15 mouse cellular contexts compared by ENCODE assay signal in the genomic region with DNA sequence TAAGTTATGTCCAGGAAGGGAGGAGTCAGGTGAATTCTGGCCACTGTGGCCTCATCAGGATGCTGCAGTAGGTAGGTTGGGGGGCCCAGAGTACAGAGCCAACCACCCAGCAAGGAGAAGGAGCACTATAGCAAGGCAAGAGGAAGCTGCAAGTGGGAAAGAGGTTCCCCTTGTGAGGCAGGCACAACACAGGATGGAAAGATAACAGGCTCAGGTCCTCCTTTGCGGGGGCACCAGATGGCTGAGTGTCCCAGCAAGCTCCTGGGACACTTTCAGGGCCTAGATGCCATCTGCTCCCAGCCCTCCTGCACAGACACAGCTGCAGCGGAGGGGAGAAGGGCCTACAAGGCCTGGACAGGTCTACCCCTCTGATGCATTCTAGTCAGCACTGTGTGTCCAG.
DNase-seq lines count a peak whose midpoint lies in the region; ATAC-seq and TF ChIP-seq lines count a peak whose summit lies in the region.
"Had no signal": no experiment of that assay in that cellular context is flagged by ENCODE, and none has a peak within 500 bp of the region (broad histone marks: within the 10 kb centered on the region; RNA-seq: fewer than 3 reads in every experiment).

No protein-coding gene starts in this region.

- no peak for TF ChIP-seq RAD21 in CH12.LX (IDR thresholded peaks at IDR 0.05; ENCODE audit: low read depth, low read length)

- H3K4me1 ChIP-seq in CH12.LX (ENCODE audit: control insufficient read depth in 1 of 2, insufficient read depth in 2 of 2): peaks cover 40 to 63% of the 10 kb centered on the region in 2 experiments
- H3K4me1 ChIP-seq in hindbrain, postnatal 0 days (ENCODE audit: insufficient read depth, low read length): peaks cover 25% of the 10 kb centered on the region
- peaks cover 4% of the 10 kb centered on the region for H3K4me1 ChIP-seq in lung, postnatal 0 days (ENCODE audit: insufficient read depth, low read depth, low read length)

- H3K36me3 ChIP-seq in CH12.LX (replicated peaks in 1 of 2; ENCODE audit: control insufficient read depth in 1 of 2, insufficient read depth in 1 of 2, low read length in 1 of 2): peaks cover 0 to 57% of the 10 kb centered on the region in 2 experiments
- H3K36me3 ChIP-seq in hindbrain, postnatal 0 days (ENCODE audit: insufficient read depth, low read length): no peaks in the 10 kb centered on the region
- no peaks in the 10 kb centered on the region for H3K36me3 ChIP-seq in lung, postnatal 0 days (ENCODE audit: insufficient read depth, low read length)

- peak overlapping the region; percentile 41; the same call in 1 of the 2 replicates for H3K27ac ChIP-seq in CH12.LX (ENCODE audit: insufficient read depth, low read depth)
- peak overlapping the region; percentile 36 for H3K27ac ChIP-seq in hindbrain, postnatal 0 days
- H3K27ac ChIP-seq in lung, postnatal 0 days (ENCODE audit: low read length): no peak overlapping the region

- in situ Hi-C loops in CH12.LX (cut with MboI; ENCODE audit: low pct_ligation_motif_present, low pct_unique_long_range_greater_than_20kb, low sequenced_read_pairs): no loop called here

- TF ChIP-seq POLR2A in CH12.LX (IDR thresholded peaks at IDR 0.05; ENCODE audit: low read depth, low read length): no peak

- peak overlapping the region; percentile 84 for H3K4me2 ChIP-seq in CH12.LX (ENCODE audit: insufficient read depth, low read depth, poor library complexity, severe bottlenecking)
- H3K4me2 ChIP-seq in hindbrain, postnatal 0 days (ENCODE audit: low read depth, low read length): no peak overlapping the region
- no peak overlapping the region for H3K4me2 ChIP-seq in lung, postnatal 0 days (replicated peaks; ENCODE audit: low read depth, low read length)

- no peaks in the 10 kb centered on the region for H3K9me3 ChIP-seq in CH12.LX (replicated peaks; ENCODE audit: low read length)
- H3K9me3 ChIP-seq in hindbrain, postnatal 0 days (ENCODE audit: low read length): no peaks in the 10 kb centered on the region
- H3K9me3 ChIP-seq in lung, postnatal 0 days (ENCODE audit: low read length): no peaks in the 10 kb centered on the region

- dilution Hi-C loops in CH12.LX (cut with MboI; ENCODE audit: extremely low pct_ligation_motif_present, extremely low pct_unique_long_range_greater_than_20kb, low sequenced_read_pairs): no loop called here

- WGBS in hindbrain, postnatal 0 days: 38% methylated on average over 2 of the region's 2 CpGs
- WGBS in lung, postnatal 0 days: 96% methylated on average over 2 of the region's 2 CpGs

- no peak for DNase-seq in cerebellum, postnatal 4 days (ENCODE audit: low spot score in 2 of 2)
- DNase-seq in CH12.LX (ENCODE audit: extremely low read depth): no peak
- peak; percentile 84 for DNase-seq in cerebellum, adult 9-10 months
- peak; percentile 28 for DNase-seq in hindbrain, postnatal 0 days (ENCODE audit: low spot score)
- DNase-seq in lung, postnatal 4 days: no peak
- DNase-seq in left cerebral cortex, adult 8-10 months (ENCODE audit: low spot score in 2 of 2): no peak
- DNase-seq in lung, postnatal 0 days (ENCODE audit: low spot score): no peak
- DNase-seq: B cell, adult 2 months; gastrocnemius, postnatal 10 days; heart, postnatal 10 days; kidney, adult 9 months; liver; thymus, postnatal 14 days had no signal

- H3K4me3 ChIP-seq in CH12.LX (replicated peaks in 1 of 3; ENCODE audit: low read depth in 2 of 3, low read length in 2 of 3, poor library complexity in 1 of 3): peak overlapping the region in 1 of 3 experiments; percentile 84
- no peak overlapping the region for H3K4me3 ChIP-seq in hindbrain, postnatal 0 days (ENCODE audit: low read length)
- no peak overlapping the region for H3K4me3 ChIP-seq in lung, postnatal 0 days (ENCODE audit: low read depth, low read length)

- ATAC-seq in cerebellum, adult (ENCODE audit: insufficient number of reproducible peaks, low FRiP score, low TSS enrichment): peak; percentile 49; the same call in 1 of the 2 replicates
- no peak for ATAC-seq in hindbrain, postnatal 0 days
- no peak for ATAC-seq in lung, postnatal 0 days
- ATAC-seq: Patski had no signal

- H3K27me3 ChIP-seq in CH12.LX (replicated peaks): no peaks in the 10 kb centered on the region
- H3K27me3 ChIP-seq in hindbrain, postnatal 0 days (ENCODE audit: insufficient read depth, low read length): no peaks in the 10 kb centered on the region
- no peaks in the 10 kb centered on the region for H3K27me3 ChIP-seq in lung, postnatal 0 days (replicated peaks; ENCODE audit: insufficient read depth, low read length)
- H3K27me3 ChIP-seq: Patski had no signal

- H3K79me2 ChIP-seq in CH12.LX (replicated peaks; ENCODE audit: control insufficient read depth, extremely low read depth, insufficient read depth, poor library complexity, severe bottlenecking): peaks cover 61% of the 10 kb centered on the region

- no peak overlapping the region; the same call in 1 of the 2 replicates for H3K9ac ChIP-seq in CH12.LX (ENCODE audit: insufficient read depth, low read depth)
- no peak overlapping the region for H3K9ac ChIP-seq in hindbrain, postnatal 0 days (replicated peaks; ENCODE audit: low read length)
- no peak overlapping the region for H3K9ac ChIP-seq in lung, postnatal 0 days (replicated peaks; ENCODE audit: low read depth)

- no peak for TF ChIP-seq EP300 in CH12.LX (IDR thresholded peaks at IDR 0.05; ENCODE audit: low read length)
- TF ChIP-seq EP300 in lung, postnatal 0 days (IDR thresholded peaks at IDR 0.05): no peak

- no peak for TF ChIP-seq CTCF in CH12.LX (conservative IDR thresholded peaks at IDR 0.05 in 1 of 2, IDR thresholded peaks at IDR 0.05 in 1 of 2; ENCODE audit: low read depth in 2 of 2, low read length in 2 of 2)
- TF ChIP-seq CTCF in hindbrain, postnatal 0 days (IDR thresholded peaks at IDR 0.05; ENCODE audit: low read depth): no peak
- TF ChIP-seq CTCF in lung, postnatal 0 days (IDR thresholded peaks at IDR 0.05): no peak

TF ChIP-seq in CH12.LX, 34 proteins besides CTCF, POLR2A, EP300 and RAD21:
- TF ChIP-seq CHD2 (IDR thresholded peaks at IDR 0.05; ENCODE audit: low read length) (no peak), SIN3A (IDR thresholded peaks at IDR 0.05; ENCODE audit: low read length) (no peak), JUN (IDR thresholded peaks at IDR 0.05; ENCODE audit: insufficient read depth, low read depth, low read length) (no peak), MEF2A (IDR thresholded peaks at IDR 0.05; ENCODE audit: borderline replicate concordance, low read depth, low read length) (no peak), RCOR1 (conservative IDR thresholded peaks at IDR 0.05; ENCODE audit: low read depth, low read length) (no peak), ZC3H11A (IDR thresholded peaks at IDR 0.05; ENCODE audit: low read depth, low read length) (no peak), NRF1 (IDR thresholded peaks at IDR 0.05; ENCODE audit: low read depth, low read length) (no peak), MAFK (IDR thresholded peaks at IDR 0.05; ENCODE audit: insufficient replicate concordance, low read length) (no peak), PAX5 (IDR thresholded peaks at IDR 0.05; ENCODE audit: low read length) (no peak), ZKSCAN1 (IDR thresholded peaks at IDR 0.05; ENCODE audit: borderline replicate concordance, low read depth, low read length) (no peak), MXI1 (IDR thresholded peaks at IDR 0.05; ENCODE audit: low read depth, low read length) (no peak), KAT2A (IDR thresholded peaks at IDR 0.05; ENCODE audit: insufficient replicate concordance, low read length) (no peak), JUND (conservative IDR thresholded peaks at IDR 0.05; ENCODE audit: low read depth, low read length) (no peak)

Comparison
In these comparisons a context has a peak if more than half of its experiments do, and no peak if none do; other contexts are left out.
1. DNase-seq: peak in cerebellum, adult 9-10 months (single experiment) and hindbrain, postnatal 0 days (single experiment); none in cerebellum, postnatal 4 days (0 of 2), CH12.LX (single experiment), lung, postnatal 4 days (0 of 2), left cerebral cortex, adult 8-10 months (0 of 2) and lung, postnatal 0 days (single experiment).